Mouse (Mus musculus) heart, postnatal 0 days (tissue): ENCODE data around the gene Fut9.

Source experiments
- CTCF ChIP-seq: IDR thresholded peaks from 2 replicates; pipeline ENCODE4 v1.5.1; 2016; ENCODE audit warnings: antibody characterized with exemption, control low read depth, low read depth
- EP300 ChIP-seq: IDR thresholded peaks from 2 replicates; pipeline ENCODE4 v1.6.1; 2016; ENCODE audit warnings: antibody characterized with exemption, low read depth

GRCm38 (mm10) chr4:25658792-25659191 lies 141.3 kb downstream of the Fut9 start:
- TF ChIP-seq CTCF = no peak
- TF ChIP-seq EP300 = no peak
